Mouse (Mus musculus) spleen, embryonic (tissue): ENCODE measurements around the gene Npy1r.

Experiments used
- CTCF ChIA-PET: fragments of 350-600 bp; sonication (Branson Sonifier 250); formaldehyde crosslinking; loops from one replicate; lab custom pipeline; 2022; lab: Charles Lee

The Npy1r gene

GRCm38 (mm10) chr8:66696970-66697843 is at the start of gene Npy1r:
Npy1r (plus strand) TSS chr8:66697192.
- CTCF ChIA-PET: no interaction called here

GRCm38 (mm10) chr8:66681261-66681660 is 15.7 kb upstream of the Npy1r start:
- CTCF ChIA-PET: no interaction called here

GRCm38 (mm10) chr8:66687511-66688329 is 9.3 kb upstream of the Npy1r start, which contains the start of gene Npy5r:
Npy5r (minus strand) TSS chr8:66688128.
- CTCF ChIA-PET: no interaction called here

GRCm38 (mm10) chr8:66688395-66688794 is 8.6 kb upstream of the Npy1r start:
- CTCF ChIA-PET: no interaction called here

- CTCF ChIA-PET: no interaction called here
Observed at GRCm38 (mm10) chr8:66688799-66689198, 8.2 kb upstream of the Npy1r start.

GRCm38 (mm10) chr8:66690402-66690801 is 6.6 kb upstream of the Npy1r start:
- CTCF ChIA-PET: no interaction called here

- CTCF ChIA-PET: no interaction called here
Observed at GRCm38 (mm10) chr8:66698011-66698410, 1.0 kb downstream of the Npy1r start.

GRCm38 (mm10) chr8:66698782-66699181 is 1.8 kb downstream of the Npy1r start:
- CTCF ChIA-PET: interaction anchor here (0.5 kb wide), 1 partner anchor 629 kb away, joined by 3 read pairs; no protein-coding TSS in a partner anchor

GRCm38 (mm10) chr8:66714324-66714975 is 17.5 kb downstream of the Npy1r start:
- CTCF ChIA-PET: no interaction called here

- CTCF ChIA-PET: no interaction called here
Observed at GRCm38 (mm10) chr8:66722835-66723234, 25.8 kb downstream of the Npy1r start.

- CTCF ChIA-PET: interaction anchor here (0.6 kb wide), 1 partner anchor 29 kb away, joined by 4 read pairs; no protein-coding TSS in a partner anchor
Observed at GRCm38 (mm10) chr8:66729446-66729845, 32.5 kb downstream of the Npy1r start.

- CTCF ChIA-PET: no interaction called here
Observed at GRCm38 (mm10) chr8:66731957-66732356, 35.0 kb downstream of the Npy1r start.

- CTCF ChIA-PET: no interaction called here
Observed at GRCm38 (mm10) chr8:66742359-66742758, 45.4 kb downstream of the Npy1r start.

- CTCF ChIA-PET: no interaction called here
Observed at GRCm38 (mm10) chr8:66745612-66746011, 48.6 kb downstream of the Npy1r start.

- CTCF ChIA-PET: no interaction called here
Observed at GRCm38 (mm10) chr8:66751621-66752020, 54.6 kb downstream of the Npy1r start.

GRCm38 (mm10) chr8:66756161-66756560 is 59.2 kb downstream of the Npy1r start:
- CTCF ChIA-PET: no interaction called here
